Mouse (Mus musculus) left cerebral cortex, adult 9 months (tissue): ENCODE results near the gene Tmem135.

Source experiments
- DNase-seq, 2 experiments: peaks; one replicate each; pipeline ENCODE4 v3.0.0; 2022; ENCODE audit warnings: low spot score in 2 of 2

Tmem135 gene

DNA sequence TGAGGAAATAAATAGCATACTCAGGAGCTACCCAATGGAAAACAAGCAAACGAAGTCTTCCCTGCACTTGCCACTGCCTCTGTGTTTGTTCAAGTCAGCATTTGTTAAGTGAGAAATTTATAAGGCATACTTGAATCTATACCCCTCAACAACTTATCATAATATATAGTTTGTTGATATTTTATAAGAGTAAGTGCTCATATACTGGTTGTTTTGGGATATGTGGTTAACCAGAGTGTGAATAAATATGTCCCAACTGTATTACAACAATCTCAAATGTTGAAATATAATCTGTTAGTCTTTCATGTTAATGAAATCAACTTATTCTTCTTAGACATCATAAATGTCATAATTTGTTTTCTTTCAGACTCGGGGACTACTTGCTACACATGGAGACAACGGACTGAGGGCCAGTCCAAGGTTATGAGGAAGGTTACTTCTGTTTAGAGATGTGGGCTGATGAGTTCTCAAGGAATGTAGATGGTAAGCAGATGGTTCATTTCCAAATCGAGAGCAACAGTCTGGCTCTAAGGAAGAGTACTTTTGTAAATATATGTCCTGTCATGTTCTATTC lies 152.1 kb downstream of the Tmem135 start:
- no peak for DNase-seq

DNA sequence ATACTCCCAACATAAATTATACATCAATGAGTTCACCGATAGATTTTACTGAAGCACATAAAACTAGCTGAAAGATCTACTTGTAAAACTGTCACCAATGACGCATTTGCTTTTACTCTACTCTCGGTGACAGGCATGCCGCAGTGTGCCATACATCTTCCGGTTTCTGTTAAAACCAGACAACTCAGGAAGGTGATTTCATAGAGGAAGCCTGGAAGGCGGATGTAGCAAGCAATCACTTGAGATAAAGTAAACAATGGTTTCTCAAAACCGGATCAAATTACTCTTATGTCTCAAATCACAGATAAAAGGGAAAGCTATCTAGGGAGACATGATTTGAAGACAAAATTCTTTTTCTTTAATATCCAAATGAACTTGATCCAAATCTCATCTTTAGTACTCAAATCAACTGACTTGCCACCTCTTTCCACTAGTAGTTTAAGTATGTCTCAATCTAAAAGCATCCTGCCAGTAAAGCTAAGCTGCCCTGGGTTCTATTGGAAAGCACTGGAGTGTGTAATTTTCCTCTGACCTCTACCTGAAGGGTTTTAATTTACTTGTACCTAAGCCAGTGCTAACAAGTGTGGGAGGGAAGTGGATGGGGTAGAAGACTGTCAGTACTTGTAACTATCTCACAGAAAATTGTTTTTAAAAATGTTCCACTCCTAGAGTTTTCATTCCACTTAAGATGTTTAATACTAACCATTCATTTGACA lies 155.7 kb downstream of the Tmem135 start:
- no peak for DNase-seq

DNA sequence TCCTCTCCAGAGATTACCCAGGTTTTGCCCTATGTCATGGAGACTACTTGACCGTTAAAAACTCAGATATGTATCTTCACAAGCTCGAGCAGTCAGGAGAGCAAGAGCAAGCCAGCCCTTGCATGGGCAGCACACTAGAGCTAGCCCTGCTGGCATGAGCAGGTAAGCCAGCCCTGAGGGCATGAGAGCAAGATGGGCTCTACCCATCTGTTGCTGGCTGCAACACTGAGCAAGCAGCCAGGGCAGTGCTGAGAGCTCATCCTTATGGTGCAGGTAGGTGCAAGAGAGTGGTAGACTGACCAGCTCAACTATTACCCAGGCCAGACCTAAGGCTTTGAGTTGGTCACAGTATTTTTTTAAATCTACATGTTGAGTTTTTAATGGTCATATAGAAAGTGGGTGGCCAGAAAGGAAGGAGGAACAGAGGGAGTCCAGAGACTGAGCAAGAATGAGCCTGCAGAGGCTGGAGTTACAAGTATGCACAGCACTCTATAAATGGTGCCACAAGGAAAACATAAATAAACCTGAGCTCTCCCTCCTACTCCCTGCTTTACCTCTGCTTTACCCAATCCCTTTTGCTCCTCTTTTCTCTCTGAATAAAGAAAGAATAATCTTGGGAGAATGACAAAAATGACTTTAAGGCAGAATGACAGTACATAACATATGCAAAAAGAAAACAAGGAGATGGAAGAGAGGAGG lies 156.9 kb downstream of the Tmem135 start:
- DNase-seq: no peak

DNA sequence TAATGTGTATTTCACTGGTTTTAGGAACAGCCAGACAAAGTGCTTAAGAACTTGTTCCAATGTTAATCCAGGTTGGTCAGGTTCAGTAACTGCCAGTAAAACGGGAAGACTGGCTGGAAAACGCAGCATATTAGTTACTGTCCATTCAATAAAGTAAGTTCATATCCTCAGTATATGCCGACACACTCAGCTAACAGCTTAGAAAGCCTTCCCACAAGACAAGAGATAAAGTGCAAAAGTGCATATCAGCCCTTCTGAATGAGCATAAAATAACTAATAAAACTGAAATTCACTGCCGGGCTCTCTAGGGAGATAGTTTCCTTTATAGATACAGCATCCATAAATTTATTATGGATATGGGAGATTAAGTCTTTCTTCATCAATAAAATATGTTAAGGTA lies 161.5 kb downstream of the Tmem135 start:
- DNase-seq: no peak

DNA sequence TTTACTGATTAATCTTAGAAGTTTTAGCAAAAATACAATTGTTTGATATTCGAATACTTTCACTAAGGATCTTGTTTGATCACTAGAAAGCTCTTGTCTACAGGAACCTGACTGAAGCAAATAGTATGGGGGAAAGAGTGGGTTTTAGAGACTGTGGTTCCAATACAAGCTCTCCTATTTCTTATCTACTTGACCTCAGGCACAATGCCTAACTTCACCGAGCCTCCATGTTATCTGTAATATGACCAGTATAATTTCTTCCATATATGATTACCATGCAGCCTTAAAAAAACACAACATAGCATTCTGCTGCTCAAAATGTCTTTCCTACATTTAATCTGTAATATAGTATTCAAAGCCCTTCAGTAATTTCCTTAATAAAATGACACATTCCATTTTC lies 161.9 kb downstream of the Tmem135 start:
- DNase-seq: no peak

DNA sequence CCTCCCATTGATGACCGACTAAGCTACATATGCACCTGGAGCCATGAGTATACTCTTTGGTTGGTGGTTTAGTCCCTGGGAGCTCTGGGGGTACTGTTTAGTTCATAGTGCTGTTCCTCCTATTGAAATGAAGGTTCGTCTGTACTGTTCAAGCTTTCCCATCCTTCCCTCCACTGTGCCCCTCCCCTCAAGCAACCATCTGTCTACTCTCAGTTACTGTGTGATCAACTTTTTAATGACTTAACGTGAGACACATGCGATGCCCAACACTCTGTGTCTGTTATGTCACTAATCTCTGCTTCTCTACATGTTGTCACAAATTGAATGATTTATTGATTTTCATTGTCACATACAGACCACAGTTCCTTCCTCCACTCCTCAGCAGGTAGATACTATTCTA lies 164.4 kb downstream of the Tmem135 start:
- DNase-seq: no peak

DNA sequence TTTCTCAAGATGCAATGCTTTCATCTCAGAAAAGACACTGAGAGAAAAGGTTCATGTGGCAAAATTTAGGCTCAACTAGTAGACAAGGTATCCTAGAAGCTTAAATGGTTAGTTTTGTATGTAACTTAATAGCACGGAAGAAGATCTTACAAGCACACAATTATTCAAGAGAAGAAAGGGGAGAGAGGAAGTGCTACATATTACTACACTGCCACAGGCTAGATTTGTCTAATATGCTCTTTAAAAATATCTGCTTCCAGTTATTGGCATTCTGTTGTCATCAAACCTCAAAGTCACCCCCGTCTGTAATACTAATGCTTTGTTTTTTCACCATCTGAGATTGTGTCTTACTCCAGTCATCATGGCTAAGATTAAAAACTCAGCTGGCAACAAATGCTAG lies 167.4 kb downstream of the Tmem135 start:
- no peak for DNase-seq

DNA sequence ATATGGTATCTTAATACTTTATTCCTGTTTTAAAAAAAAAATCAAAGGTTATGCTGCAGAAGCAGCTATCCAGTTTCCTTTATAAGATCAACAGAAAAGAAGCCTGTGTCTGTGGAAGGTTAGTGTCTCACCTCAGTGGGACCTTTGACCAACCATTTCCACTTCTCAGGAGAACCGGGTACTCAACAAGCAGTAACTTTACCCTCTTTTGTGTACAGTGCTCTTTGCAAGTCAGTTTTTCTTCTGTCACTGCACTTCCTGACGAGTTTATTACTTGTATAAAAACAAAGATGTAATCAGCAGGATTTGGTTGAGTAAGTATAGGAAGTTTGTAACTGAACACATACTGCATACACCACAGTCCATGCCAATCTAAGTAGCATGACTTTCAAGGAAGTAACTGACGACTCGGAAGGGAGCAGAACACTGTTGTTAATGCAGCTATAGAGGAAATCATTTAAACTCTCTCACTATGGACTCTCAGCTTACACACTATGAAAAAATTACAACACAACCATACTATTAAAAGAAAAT lies 168.0 kb downstream of the Tmem135 start:
- no peak for DNase-seq

DNA sequence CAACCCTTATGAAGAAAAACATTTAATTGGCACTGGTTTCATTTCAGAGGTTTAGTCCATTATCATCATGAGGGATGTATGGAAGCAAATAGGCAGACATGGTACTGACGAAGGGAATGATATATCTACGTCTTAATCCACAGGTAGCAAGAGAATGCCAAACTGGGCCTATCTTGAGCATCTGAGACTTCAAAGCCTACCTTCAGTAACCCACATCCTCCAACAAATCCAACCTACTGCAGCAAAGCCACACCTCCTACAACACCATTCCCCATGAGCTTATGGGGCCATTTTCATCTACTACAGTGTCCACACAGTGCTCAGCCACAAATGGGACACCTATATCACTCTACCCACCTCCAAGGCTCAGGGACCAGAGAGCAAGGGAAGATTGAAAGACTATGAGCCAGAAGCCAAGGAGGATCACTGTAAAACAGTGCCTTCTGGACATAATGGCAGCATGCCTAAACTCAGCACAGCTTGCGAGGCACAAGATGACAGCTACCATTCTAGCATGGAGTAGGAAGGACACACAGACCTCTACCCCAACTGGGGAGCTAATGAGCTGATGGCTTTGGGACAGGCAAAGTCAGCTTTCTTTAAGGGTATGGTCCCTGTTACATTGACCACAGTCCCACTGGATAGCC lies 171.4 kb downstream of the Tmem135 start:
- DNase-seq: no peak

DNA sequence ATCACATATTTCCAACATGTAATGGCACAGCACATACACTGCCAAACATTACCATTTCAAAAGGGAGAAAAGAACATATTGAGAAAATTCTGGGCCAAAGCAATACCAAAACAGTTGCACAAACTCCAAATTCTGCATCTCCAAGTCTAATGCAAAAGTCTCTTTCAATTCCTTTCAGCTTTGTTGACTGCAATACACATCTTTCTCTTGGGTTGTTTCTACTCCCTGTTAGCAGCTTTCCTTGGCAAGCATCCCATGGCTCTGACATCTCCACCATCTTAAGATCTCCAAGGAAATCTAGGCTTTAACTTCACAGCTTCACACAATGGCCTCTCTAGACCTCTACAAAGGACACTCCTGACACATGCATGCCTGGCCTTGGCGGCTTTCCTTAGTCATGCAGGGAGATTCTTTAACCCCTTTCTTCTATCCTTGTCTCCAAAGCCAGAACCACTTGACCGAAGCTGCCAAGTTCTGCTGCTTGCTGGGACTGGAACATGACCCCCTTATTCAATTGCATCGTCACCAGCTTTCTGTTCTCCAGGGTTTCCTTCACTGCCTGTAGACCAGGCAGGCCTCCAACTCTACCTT lies 172.7 kb downstream of the Tmem135 start:
- no peak for DNase-seq

DNA sequence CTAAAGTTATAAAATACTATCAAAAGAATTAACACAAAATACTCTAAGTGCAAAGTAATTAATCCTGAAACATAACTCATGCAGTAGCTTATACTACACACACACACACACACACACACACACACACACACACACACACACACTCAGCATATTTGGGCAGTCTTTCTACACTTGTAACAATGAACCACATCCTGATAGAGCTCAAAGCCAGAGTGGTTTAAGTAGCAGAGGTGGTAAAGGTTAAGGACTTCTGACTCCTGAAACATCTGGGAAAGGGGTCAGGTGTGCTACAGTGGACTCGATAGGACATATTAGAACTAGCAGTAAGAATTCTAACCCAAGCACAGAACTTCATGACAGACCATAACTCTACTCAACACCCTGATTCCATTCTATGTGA lies 181.4 kb downstream of the Tmem135 start:
- no peak for DNase-seq

DNA sequence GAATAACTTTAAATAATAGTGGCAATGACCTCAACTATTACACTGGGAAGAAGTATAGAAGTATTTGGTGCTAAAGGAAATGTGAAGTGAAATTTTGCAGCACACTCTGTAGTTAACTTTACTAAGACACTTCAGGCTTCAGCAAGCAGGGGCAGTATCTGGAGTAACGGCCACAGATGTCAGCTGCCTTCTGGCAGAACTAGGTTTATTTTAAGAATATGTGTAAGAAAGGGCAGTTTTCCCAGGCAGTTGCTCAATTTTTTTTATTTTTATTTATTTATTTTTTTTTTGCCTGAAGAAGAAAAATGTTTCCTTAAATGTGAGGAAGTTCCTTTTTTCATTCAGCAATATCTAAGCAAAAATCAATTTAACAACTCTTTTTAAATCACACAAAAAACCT lies 187.4 kb downstream of the Tmem135 start:
- no peak for DNase-seq

DNA sequence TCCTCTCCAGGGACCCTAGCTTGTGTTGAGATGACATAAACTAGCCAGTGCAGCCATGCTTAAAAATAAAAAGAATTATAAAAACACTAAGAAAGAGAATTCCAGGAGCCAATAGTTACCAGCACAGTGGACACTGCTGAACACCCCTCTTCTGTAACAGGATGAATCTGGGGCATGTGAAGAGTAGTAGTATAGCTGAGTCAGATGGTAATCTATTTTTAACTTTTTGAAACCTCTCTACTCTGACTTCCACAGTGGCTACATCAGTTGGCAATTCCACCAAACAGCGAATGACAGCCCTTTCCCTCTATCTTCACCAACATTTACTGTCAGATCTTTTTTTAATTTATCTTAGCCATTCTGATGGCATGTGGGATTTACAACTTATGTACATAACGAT lies 187.9 kb downstream of the Tmem135 start:
- no peak for DNase-seq

DNA sequence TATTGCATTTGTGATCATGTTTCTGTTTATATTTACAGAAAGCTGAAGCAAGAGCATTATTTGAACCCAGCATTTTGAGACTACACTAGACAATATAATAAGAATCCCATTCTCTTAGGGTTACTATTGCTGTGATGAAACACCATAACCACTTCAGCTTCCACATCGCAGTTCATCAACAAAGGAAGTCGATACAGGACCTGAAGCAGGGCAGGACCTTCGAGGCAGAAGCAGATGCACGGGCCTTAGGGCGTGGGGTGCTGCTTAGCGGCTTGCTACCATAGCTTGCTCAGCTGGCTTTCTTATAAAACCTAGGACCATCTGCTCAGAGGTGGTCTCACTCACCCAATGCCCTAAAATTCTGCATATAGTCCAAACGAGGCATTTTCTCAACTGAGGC lies 188.3 kb downstream of the Tmem135 start:
- DNase-seq: no peak

DNA sequence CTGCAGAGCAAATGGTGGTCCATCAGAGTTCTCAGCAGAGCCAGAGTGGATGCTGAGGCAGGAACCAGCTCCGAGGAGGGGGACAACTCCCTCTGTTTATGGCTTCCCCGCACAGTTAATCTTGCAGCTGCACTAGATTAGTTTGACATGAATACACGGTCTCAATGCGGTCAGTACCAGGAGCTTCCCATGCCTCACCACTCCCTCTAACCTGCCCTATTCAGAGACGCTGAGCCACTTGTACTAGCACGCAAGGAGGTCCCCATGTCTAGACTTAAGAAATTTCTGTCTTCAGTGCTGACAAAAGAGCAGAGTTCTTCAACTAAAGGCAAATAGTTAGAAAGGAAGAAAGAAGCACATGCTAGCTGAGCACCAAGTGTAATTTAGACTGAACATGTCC lies 193.5 kb downstream of the Tmem135 start:
- DNase-seq: no peak

DNA sequence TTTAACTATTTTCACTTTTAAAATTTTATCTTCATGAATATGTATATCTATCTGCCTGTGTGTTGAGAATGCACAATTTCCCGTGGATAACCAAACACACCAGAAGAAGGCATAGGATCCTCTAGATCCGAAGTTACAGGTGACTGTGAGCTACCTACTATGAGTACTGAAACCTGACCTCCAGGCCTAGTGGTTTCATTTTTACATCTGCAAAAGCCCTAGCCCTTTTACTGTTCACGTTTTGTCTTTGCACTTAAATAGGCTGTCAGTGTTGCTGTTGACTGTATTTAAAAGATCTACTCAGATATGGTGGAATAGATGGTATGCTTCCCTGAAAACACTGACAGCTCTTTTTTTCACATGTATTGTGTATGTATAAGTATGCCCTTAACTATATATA lies 197.9 kb downstream of the Tmem135 start:
- no peak for DNase-seq

DNA sequence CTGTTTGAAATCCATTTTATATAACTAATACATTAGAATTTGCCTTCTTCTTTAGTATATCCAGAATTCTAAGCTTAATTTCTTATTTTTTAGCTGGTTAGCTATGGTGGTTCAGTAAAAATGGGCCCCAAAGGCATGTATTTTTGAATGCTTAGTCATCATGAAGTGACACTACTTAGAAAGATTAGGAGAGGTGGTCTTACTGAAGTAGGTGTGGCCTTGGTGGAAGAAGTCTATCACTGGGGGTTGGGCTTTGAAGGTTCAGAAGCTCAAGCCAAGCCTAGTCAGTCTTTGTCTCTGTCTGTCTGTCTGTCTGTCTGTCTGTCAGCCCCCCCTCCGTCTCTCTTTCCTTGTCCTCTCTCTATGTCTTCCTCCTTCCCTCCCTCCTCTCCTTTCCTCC lies 198.6 kb downstream of the Tmem135 start:
- no peak for DNase-seq

DNA sequence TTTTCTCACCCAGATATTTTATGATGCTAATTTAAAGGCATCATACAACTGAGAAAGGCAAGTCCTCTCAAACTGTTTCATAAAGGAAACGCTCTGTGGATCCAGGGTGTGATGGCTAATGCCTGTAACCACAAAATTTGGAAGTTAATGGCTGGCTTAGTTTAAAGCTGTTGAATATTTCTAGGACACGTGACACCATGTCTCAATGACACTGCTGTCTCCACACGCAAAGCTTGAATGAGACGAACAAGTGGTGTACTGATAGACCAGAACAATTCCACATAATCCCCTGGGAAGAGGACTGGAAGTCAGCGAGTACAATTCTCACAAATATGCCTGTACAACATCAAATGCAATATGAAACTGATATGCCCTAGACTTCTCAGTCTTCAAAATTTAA lies 200.9 kb downstream of the Tmem135 start:
- DNase-seq: no peak

DNA sequence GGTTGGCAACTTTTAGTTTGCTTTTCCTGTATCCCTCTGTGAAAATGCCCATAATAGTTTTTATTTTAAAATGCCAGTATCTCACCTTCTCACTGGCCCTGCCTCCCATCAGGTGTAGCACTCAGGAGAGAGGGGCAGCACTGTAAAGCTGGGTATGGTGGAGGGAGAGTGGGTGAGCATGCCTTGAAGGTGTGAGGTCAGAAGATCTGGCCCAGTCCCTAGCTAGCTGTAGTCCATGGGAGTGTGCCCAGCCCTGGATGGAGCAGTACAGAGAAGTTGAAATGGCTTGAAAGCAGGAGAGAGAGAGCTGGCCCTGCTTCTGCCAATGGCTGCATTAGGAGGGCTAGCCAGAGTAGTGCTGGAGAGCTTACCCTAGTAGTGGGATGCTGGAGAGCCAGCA lies 202.1 kb downstream of the Tmem135 start:
- DNase-seq: no peak

DNA sequence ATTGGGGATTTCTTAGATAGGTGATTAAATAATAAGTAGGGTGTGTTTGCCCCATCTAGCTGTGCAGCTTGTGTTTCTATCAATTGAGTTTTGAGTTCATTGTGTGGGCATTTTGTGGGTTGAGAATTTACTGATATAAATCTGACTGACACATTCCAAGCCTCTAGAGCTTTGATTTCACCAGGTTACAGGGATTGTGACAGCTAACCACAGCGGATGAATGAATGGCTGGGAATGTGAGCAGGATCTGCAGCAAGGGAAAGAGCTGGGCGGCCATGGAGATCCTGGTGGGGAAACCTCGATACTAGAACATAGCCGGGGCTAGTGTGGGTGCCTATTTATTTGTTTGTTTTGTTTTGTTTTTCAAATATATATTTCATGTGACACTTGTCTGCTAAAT lies 205.5 kb downstream of the Tmem135 start:
- DNase-seq: no peak

DNA sequence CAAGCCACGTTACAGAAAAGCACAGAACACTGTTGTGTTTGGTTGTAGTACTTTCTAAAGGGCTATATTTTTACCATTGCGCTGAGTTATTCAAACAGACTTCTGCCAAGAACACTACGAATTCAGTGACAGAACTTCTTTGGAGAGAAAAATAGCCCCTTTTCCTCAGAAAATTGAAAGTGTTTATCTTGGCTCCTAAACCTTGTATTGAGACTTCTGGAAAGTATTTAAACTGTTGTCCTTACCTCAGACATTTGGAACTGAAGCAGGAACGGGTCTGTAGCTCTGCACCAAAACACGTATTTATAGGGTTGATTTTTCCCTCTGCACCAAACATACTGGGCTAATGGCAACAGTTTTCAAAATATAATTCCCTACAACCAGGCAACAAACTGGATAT lies 210.6 kb downstream of the Tmem135 start:
- no peak for DNase-seq

DNA sequence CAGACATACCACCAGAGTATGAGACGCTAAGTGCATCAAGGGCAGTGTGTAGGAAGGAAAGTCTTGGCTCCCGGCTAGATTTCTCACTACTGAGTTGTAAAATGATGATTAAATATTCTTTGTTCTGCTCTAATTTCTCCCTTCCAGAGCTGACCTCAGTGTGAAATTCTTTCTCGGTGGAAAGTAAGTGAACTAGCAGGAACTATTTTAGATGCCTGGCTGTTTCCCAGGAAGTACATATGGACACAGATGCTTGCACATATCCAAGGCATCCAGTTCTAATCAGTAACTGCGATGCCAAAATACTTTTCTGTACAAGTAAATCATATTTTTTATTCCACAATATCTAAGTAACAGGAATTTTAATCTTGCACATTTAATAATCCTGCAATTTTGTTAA lies 220.1 kb downstream of the Tmem135 start:
- DNase-seq: no peak
